Mouse (Mus musculus) liver, embryonic 18 days (tissue): ENCODE data around the gene Tepsin. TPM values are rescaled to one million over a fixed set of nuclear protein-coding genes. Genes with fewer than 3 reads are reported as not detected.

ENCODE experiments used
- polyA plus RNA-seq: library from polyadenylated mRNA; depleted of rRNA; stranded (reverse); fragments of >200 nt; gene quantifications from 2 replicates; pipeline ENCODE4 v1.2.3, GENCODE M21; 2012; rRNA removed

Tepsin gene
- 9.1 and 11.0 TPM in 2 replicates for polyA plus RNA-seq

DNA sequence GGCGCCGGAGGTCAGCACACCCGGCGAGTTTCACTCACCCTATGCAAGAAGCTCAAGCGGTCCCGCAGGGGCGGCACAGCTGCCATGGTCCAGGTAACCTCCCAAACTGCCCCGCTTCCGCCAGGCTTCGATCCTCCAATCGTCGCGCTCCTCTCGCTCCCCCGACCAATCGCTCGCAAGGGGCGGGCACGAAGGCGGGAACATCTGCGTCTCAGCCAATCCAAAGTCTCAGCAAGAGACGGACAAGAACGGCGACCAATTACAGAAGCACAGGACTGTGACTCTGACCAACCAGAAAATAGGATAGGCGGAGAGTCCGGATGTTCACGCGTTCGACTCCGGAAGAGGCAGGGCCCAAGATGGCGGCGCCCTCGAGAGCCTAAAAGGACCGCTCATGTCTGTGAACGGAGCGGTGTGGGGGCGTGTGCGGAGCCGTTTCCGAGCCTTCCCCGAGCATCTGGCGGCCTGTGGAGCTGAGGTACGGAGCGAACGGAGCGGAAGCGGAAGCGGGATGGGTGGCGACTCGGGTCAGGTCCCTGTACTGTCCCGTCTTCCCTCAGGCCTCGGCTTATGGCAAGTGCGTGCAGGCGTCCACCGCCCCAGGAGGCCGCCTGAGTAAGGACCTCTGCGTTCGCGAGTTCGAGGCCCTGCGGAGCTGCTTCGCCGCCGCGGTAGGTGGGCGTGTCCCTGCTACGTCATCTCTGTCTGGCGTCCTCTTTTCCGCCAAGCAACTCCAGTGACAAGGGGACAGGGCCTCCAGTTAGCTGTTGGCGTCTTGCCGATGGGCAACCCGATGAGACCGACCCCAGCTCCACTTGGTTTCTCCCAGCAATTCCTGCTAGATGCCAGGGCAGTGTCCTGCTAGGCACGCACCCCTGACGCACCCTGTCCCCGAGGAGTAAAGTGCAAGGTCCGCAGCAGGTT lies at the start of gene Tepsin, which contains the start of gene Ndufaf8:
Tepsin (minus strand) TSS at position 144 of the 924 bp plus-strand sequence.
Ndufaf8 (plus strand) TSS at position 341 of the 924 bp plus-strand sequence.

DNA sequence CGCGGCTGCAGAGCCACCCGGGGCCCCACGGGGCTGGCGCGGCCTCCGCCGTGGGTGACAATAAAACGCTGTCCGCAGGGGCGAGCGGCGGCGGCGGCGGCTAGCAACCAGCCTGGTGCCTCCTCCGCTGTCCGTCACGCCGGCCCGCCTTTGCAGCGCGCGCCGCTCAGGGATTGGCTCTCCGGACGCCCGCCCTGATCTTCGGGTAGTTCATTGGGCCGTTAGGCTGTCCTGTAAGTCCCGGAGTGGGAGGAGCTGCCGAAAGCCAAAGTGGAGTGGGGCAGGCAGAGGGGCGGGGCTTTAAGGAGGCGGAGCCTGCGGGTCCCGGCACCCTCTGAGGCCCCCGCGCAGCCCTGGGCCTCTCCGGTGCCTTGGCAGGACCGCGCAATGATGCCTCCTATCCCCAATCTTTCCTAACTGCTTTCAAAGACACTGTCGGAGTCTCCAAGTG lies 11.8 kb downstream of the Tepsin start, which contains the start of gene Cep131:
Cep131 (minus strand) TSS at position 126 of the 451 bp plus-strand sequence.

DNA sequence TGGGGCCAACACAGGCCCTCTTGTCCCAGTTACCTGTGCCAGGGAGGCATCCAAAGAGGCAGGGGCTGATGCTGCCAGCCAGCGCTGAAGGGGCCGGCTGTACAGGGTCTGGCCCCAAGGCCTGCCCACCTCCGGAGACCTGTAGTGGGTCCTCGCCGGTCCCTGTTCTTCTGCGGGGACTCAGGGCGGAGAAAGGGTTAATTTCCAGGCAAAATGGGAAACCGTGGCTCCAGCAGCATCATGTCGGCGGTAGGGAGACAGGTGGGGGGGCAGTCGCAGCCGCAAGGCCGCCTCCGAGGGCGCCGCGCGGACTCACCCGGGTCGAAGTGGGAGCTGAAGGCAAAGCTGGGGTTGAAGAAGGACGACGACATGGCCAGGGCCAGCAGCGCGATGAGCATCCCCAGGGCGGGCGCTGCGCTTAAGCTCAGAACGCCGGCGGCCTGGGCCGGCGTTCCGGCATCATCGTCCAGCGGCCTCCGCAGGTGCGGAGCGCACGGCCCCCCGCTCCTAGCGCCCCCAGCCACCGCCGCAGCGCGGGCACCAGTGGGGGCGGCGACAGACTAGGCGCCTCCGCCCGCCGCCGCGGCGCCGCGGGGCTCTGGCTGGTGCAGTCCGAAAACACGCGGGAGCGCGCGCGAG lies 51.9 kb downstream of the Tepsin start, which contains the start of gene Aatk:
Aatk (minus strand) TSS at position 615 of the 639 bp plus-strand sequence.

Other genes starting within 250 kb of the Tepsin start
- gene Chmp6, start 185.3 kb downstream of the Tepsin start, polyA plus RNA-seq, result 12.8 and 13.9 TPM in 2 replicates
- gene Baiap2, start 156.0 kb downstream of the Tepsin start, polyA plus RNA-seq, result 17.0 and 20.5 TPM in 2 replicates
- 1.0 and 1.6 TPM in 2 replicates for gene Aatk, start 51.6 kb downstream of the Tepsin start, polyA plus RNA-seq
- 3.1 and 4.7 TPM in 2 replicates for gene Cep131, start 11.9 kb downstream of the Tepsin start, polyA plus RNA-seq
- gene Ndufaf8, start 197 bp upstream of the Tepsin start, polyA plus RNA-seq, result 21.0 and 22.7 TPM in 2 replicates
- 27.9 and 32.8 TPM in 2 replicates for gene Slc38a10, start 52.6 kb upstream of the Tepsin start, polyA plus RNA-seq
- gene Bahcc1, start 134.2 kb upstream of the Tepsin start, polyA plus RNA-seq, result 0.88 and 1.3 TPM in 2 replicates
- gene Actg1, start 249.8 kb upstream of the Tepsin start, polyA plus RNA-seq, result 247 and 252 TPM in 2 replicates